Mouse (Mus musculus) embryonic facial prominence, embryonic 11.5 days (tissue): ENCODE data around the gene Rad51c. TPM values are rescaled to one million over a fixed set of nuclear protein-coding genes. Genes with fewer than 3 reads are reported as not detected.
"Not testable (repeated sequence)": the region's sequence is repeated elsewhere in the genome, so short reads cannot be mapped to it uniquely, and the experiment has no call there.

ENCODE experiments used
- ATAC-seq: fragments of 200-750 bp; cut with Nextera tagmentation; replicated peaks from 2 replicates; pipeline ENCODE4 v1.8.0; 2017; ENCODE audit warnings: low read depth; ENCODE audit not compliant: insufficient number of reproducible peaks, low FRiP score, low TSS enrichment
- DNase-seq: peaks from one replicate; pipeline ENCODE4 v3.0.0-alpha.2; 2015; ENCODE audit warnings: low spot score
- H3K27ac ChIP-seq: fragments of 300-500 bp; sonication (generic); replicated peaks from 2 replicates; pipeline ENCODE4 v1.5.1; 2014; ENCODE audit warnings: mild to moderate bottlenecking, low read depth, low read length, control low read depth
- H3K27me3 ChIP-seq: fragments of 300-500 bp; sonication (generic); 2 replicates; pipeline ENCODE4 v1.6.1; 2014; ENCODE audit warnings: mild to moderate bottlenecking, low read length, moderate library complexity, mixed read lengths; ENCODE audit not compliant: control insufficient read depth, insufficient read depth
- H3K36me3 ChIP-seq: fragments of 300-500 bp; sonication (generic); replicated peaks from 2 replicates; pipeline ENCODE4 v1.6.1; 2014; ENCODE audit warnings: low read depth, mild to moderate bottlenecking, low read length, moderate library complexity, mixed read lengths; ENCODE audit not compliant: control insufficient read depth, insufficient read depth
- H3K4me1 ChIP-seq: fragments of 300-500 bp; sonication (generic); 2 replicates; pipeline ENCODE4 v1.6.1; 2014; ENCODE audit warnings: low read length, mixed read lengths; ENCODE audit not compliant: control insufficient read depth, insufficient read depth
- H3K4me2 ChIP-seq: fragments of 300-500 bp; sonication (generic); 2 replicates; pipeline ENCODE4 v1.6.1; 2014; ENCODE audit warnings: low read depth, mild to moderate bottlenecking, control low read depth, low read length, moderate library complexity
- H3K4me3 ChIP-seq: fragments of 300-500 bp; sonication (generic); 2 replicates; pipeline ENCODE4 v1.5.1; 2014; ENCODE audit warnings: low read depth, low read length, control low read depth
- H3K9ac ChIP-seq: fragments of 300-500 bp; sonication (generic); replicated peaks from 2 replicates; pipeline ENCODE4 v1.6.1; 2014; ENCODE audit warnings: mild to moderate bottlenecking, control low read depth, low read length
- H3K9me3 ChIP-seq: fragments of 300-500 bp; sonication (generic); replicated peaks from 2 replicates; pipeline ENCODE4 v1.6.1; 2016; ENCODE audit warnings: mild to moderate bottlenecking, low read length, inconsistent platforms, mixed read lengths; ENCODE audit not compliant: control insufficient read depth
- WGBS: fragments of 180-500 bp; shearing (Covaris S2); extraction: QIAGEN DNeasy Blood & Tissue Kit; methylation state at CpG from one replicate; pipeline ENCODE4 v1.1.7; 2014; 5-methylcytosine and 5-hydroxymethylcytosine counted together
- polyA plus RNA-seq: library from polyadenylated mRNA; unstranded; fragments of >200 nt; fragmentation: Nextera tagmentation; extraction: Ambion mirVana; gene quantifications from 2 replicates; pipeline ENCODE4 v1.2.1, GENCODE M21; 2014

Rad51c gene
- polyA plus RNA-seq, 1 experiment from 2014 or later: 13.5 TPM

DNA sequence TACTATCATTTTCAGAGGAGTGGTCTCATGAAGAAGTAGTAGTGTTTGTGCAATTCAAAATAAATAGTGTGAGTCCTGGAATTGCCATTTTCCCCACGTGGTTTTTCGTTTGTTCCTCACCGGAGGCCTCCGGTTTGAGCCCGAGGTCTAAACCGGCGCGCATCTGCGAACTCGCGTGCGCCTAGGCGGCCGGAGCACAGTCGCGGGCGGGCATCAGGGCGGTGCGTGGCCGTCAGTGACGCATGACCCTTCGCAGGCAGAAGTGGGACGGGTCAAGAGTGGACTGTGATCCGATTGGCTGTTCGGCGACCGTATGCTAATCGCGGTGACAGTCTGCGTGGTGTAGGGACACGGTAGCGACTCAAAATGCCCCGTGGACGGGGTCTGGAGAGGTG is 43.3 kb upstream of the Rad51c start:
- Histone ChIP-seq H3K9ac (peak overlapping the region; percentile 32; the same call in 1 of the 2 replicates), H3K4me2 (peak overlapping the region; percentile 39), H3K4me3 (peak overlapping the region; percentile 11; the same call in 1 of the 2 replicates)
- H3K27ac ChIP-seq, H3K27me3 ChIP-seq, H3K4me1 ChIP-seq, H3K9me3 ChIP-seq, H3K36me3 ChIP-seq: not testable (repeated sequence)
- WGBS: under 1% methylated on average over 31 of the region's 34 CpGs
- ATAC-seq (peak; percentile 93), DNase-seq (peak; percentile 62)

DNA sequence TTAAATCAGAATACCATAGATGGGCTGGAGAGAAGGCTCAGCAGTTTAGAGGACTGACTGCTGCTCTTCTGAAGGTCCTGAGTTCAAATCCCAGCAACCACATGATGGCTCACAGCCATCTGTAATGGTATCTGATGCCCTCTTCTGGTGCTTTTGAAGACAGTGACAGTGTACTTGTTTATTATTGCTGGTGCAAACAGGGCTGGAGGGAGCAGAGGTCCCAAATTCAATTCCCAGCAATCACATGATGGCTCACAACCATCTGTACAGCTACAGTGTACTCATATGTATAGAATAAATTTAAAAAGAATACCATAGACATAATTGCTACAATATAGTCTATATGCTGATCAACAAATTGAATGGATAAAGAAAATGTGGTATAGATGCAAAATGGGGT is 42.7 kb upstream of the Rad51c start:
- ATAC-seq: no peak
- no peaks in the 10 kb centered on the region for H3K27me3 ChIP-seq
- no peak for DNase-seq
- no peaks in the 10 kb centered on the region for H3K36me3 ChIP-seq
- H3K9me3 ChIP-seq: no peaks in the 10 kb centered on the region
- no peak overlapping the region for H3K9ac ChIP-seq
- no peaks in the 10 kb centered on the region for H3K4me1 ChIP-seq
- no peak overlapping the region for H3K4me3 ChIP-seq
- H3K27ac ChIP-seq: no peak overlapping the region
- no peak overlapping the region for H3K4me2 ChIP-seq

DNA sequence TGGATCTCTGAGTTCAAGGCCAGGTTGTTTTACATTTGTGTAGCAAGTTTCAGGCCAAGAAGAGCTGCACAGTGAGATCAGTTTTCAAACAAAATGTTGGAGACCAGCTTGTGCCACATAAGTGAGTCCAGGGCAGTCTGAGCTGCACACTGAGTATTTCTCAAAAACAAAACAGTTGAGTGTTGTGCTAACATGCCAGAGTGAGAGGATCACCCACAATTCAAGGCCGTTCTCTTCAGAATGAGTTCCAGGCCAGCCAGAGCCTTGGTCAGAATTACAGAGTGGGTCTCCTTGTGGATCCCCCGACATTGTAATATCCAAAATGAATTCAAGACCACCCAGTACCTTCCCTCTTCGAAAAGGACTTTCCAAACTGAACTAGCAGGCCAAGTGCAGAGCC is 41.4 kb upstream of the Rad51c start:
- H3K4me3 ChIP-seq: no peak overlapping the region
- no peaks in the 10 kb centered on the region for H3K36me3 ChIP-seq
- H3K4me2 ChIP-seq: no peak overlapping the region
- no peaks in the 10 kb centered on the region for H3K27me3 ChIP-seq
- H3K9ac ChIP-seq: no peak overlapping the region
- WGBS: 91% methylated on average over 3 of the region's 3 CpGs
- H3K9me3 ChIP-seq: no peaks in the 10 kb centered on the region
- no peak for DNase-seq
- no peaks in the 10 kb centered on the region for H3K4me1 ChIP-seq
- no peak for ATAC-seq
- no peak overlapping the region for H3K27ac ChIP-seq

DNA sequence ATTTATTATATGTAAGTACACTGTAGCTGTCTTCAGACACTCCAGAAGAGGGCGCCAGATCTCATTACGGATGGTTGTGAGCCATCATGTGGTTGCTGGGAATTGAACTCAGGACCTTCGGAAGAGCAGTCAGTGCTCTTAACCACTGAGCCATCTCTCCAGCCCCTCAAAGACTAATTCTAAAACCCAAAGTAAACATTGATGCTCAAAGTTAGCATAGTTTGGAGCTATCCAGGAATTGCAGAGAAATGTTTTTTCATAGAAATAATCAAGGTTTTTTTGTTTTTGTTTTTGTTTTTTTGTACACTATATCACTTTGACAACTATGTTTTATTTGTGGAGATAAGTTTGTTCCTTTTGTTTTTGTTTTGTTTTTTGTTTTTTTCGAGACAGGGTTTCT is 40.8 kb upstream of the Rad51c start:
- H3K9me3 ChIP-seq, ATAC-seq, H3K4me1 ChIP-seq, H3K4me2 ChIP-seq, H3K4me3 ChIP-seq, H3K27ac ChIP-seq, H3K27me3 ChIP-seq, DNase-seq, H3K9ac ChIP-seq, H3K36me3 ChIP-seq: not testable (repeated sequence)
- 88% methylated on average over 2 of the region's 4 CpGs for WGBS

DNA sequence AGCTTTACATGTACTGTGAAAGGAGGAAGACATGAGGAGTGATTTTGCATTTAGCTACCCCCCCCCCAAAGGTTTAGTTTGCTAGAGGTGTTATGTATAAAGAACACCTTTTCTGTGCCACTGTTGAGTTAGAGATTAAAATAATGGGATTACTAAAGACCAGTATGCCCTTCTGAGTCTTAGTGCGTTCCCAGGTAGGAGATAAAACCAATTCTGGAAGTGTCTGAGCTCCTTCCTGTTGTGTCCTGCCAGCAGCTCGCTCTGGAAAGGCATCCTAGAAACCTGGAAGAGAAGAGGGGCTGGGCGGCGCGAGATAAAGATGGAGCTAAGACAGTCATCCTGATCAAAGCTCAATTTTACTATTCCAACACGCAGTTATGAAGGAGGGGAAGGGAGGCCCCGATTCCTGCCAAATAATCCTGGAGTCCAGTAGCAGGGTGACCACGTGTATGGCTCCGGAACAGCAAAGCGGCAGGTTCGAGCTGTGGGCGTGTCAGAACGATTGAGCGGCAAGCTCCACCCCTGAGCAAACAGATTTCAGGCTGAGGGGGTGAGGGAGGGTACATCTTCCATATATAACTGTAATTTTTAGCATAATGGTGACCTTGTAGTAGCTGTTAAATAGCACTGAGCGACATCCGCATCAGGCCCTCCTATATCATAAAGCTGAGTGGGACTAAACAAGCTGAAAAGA is 40.1 kb upstream of the Rad51c start:
- H3K4me3 ChIP-seq: no peak overlapping the region
- no peak overlapping the region for H3K9ac ChIP-seq
- H3K4me2 ChIP-seq: no peak overlapping the region
- H3K9me3 ChIP-seq: no peaks in the 10 kb centered on the region
- no peaks in the 10 kb centered on the region for H3K4me1 ChIP-seq
- 8% methylated on average over 16 of the region's 16 CpGs for WGBS
- no peak overlapping the region for H3K27ac ChIP-seq
- ATAC-seq (no peak), DNase-seq (no peak)
- H3K36me3 ChIP-seq: no peaks in the 10 kb centered on the region
- no peaks in the 10 kb centered on the region for H3K27me3 ChIP-seq

- H3K9me3 ChIP-seq, H3K4me2 ChIP-seq, H3K27me3 ChIP-seq, H3K4me3 ChIP-seq, H3K36me3 ChIP-seq, H3K9ac ChIP-seq, DNase-seq, H3K4me1 ChIP-seq, H3K27ac ChIP-seq, ATAC-seq: not testable (repeated sequence)
- 76% methylated on average over 10 of the region's 10 CpGs for WGBS
These were observed 39.3 kb upstream of the Rad51c start for GRCm38 (mm10) chr11:87444056-87444455.

DNA sequence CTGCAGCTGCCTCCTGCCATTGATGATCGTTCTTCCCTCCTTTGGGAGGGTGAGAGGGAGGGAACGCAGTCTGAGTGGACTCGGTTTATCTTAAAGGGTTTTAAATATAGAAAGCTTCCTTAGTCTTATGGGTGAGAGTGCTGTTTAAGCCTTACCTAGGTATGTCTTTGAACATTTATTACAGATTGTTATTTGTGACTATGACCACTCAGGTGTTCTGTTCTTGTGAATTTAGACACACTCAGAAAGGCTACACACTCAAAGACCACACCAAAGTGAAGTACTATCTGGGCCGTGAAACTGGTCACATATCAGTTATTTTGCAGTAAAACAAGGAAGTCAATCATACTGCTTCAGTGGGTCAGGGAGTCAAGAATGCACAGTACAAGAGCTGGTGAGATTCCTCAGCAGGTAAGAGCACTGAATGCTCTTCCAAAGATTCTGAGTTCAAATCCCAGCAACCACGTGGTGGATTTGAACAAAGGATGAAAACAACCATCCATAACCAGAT is 38.7 kb upstream of the Rad51c start:
- no peak overlapping the region for H3K4me3 ChIP-seq
- WGBS: 0% methylated on average over 4 of the region's 5 CpGs
- no peaks in the 10 kb centered on the region for H3K9me3 ChIP-seq
- no peak overlapping the region for H3K9ac ChIP-seq
- H3K27me3 ChIP-seq: no peaks in the 10 kb centered on the region
- no peak overlapping the region for H3K4me2 ChIP-seq
- DNase-seq (peak; percentile 90), ATAC-seq (peak; percentile 87; the same call in 1 of the 2 replicates)
- H3K36me3 ChIP-seq: no peaks in the 10 kb centered on the region
- no peak overlapping the region for H3K27ac ChIP-seq
- H3K4me1 ChIP-seq: no peaks in the 10 kb centered on the region

DNA sequence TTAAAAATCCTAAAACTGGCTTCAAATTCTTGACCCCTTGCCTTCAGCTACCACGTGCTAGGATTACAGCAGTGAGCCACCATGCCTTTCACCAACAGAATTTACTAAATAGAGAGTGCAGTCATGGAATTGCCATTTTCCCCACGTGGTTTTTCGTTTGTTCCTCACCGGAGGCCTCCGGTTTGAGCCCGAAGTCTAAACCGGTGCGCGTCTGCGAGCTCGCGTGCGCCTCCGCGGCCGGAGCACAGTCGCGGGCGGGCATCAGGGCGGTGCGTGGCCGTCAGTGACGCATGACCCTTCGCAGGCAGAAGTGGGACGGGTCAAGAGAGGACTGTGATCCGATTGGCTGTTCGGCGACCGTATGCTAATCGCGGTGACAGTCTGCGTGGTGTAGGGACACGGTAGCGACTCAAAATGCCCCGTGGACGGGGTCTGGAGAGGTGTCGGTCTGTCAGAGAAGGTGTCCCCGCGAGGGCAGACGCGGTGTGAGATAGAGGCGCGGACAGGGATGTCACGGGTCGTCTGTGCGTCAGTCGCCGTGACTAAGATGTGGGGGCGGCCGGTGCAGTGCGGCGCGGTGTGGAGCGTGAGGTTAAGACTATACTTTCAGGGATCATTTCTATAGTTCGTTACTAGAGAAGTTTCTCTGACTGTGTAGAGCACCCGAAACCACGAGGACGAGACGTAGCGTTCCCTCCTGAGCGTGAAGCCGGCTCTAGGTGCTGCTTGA is 38.1 kb upstream of the Rad51c start:
- ATAC-seq: peak; percentile 97
- H3K36me3 ChIP-seq: not testable (repeated sequence)

More for the DNA sequence above, 38.1 kb upstream of the Rad51c start:
- 0 out of 2 replicates have a peak overlapping the region, but pooled peaks have one; percentile 10 for H3K4me3 ChIP-seq
- peak overlapping the region; percentile 45 for H3K4me2 ChIP-seq
- H3K27me3 ChIP-seq, H3K27ac ChIP-seq, H3K4me1 ChIP-seq, H3K9me3 ChIP-seq: not testable (repeated sequence)
- WGBS: under 1% methylated on average over 29 of the region's 62 CpGs
- H3K9ac ChIP-seq: peak overlapping the region; percentile 39; the same call in 1 of the 2 replicates
- DNase-seq: peak; percentile 59
